Mouse (Mus musculus) cerebellum, postnatal 36 days (tissue): ENCODE measurements around the gene Ano10.
A peak's percentile ranks its signal among the peaks of the same experiment; 100 is the strongest.

Experiments
- DNase-seq, 2 experiments: peaks; one replicate each; pipeline ENCODE4 v3.0.0; 2021 to 2022; ENCODE audit warnings: mixed read lengths in 2 of 2

The Ano10 gene

GRCm38 (mm10) chr9:122152501-122152900 is 141.7 kb downstream of the Ano10 start:
- DNase-seq: no peak

DNA sequence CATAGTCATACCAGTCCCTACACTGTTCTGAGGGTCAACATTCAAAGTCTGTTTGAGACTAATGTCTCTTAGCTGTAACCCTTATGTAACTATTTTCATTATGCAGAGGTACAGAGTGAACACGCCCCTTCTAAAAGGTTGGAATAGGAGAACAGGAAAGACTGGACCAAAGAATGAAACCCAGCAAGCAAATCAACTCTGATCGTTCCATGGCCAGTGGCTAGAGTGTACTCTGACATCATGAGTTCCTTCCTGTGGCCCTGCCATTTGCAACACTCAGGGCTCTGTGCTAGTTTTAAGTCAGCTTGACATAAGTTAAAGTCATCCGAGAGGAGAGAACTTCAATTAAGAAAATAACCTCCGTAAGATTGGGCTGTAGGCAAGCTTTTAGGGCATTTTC is 142.2 kb downstream of the Ano10 start:
- DNase-seq: no peak

DNA sequence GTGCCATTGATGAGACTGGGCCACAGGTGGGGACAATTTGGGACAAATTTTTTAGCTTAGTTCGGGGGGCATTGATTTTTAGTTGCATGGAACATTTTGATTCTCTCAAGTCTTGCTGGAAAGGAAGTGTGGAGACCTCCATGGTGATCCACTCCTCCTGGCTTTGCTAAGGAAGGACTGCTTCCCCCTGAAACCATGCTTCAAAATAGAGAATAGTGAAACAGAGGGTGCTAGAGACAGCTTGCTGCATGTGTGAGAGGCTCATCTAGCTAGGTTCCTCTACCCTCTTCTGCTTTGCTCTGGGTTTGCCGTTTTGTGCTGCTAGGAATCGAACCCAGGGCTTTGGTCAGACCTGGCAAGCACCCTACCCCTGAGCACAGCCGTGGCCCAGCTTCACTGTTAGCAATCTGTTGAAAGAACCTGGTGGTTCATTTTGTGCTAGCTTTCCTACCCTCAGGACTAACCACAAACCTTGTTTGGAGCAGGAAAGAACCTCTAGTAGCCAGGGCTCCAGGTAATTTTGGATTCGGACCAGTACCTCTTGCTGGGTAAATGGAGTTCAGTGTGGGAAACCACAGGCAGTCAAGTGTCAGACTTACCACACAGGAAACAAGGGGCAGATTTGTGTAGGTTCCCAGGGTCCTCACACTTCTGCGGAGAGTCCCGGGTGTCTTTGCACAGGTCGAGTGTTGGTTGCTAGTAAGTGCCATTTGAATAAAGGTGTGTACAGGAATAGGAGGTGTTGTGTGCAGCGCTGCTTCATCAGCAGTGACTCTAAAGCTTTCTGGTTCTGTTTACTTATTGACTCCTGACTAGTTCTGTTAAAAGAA is 144.0 kb downstream of the Ano10 start:
- no peak for DNase-seq

DNA sequence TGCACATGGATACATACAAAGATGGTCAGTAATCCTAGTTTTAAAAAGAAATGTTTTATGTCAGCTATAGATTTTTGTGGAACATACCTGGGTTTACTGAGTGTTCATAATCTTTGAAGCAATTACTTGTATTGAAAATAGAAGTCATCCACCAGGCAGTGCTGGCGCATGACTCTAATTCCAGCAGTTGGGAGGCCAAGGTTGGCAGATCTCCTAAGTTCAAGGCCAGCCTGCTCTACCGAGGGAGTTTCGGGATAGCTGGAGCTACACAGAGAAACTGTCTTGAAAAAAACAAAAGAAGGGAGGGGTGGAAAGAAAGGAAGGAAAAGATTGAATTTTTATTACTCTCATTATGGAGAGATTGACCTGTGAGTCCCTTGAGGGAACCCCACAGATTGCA is 145.9 kb downstream of the Ano10 start:
- no peak for DNase-seq

DNA sequence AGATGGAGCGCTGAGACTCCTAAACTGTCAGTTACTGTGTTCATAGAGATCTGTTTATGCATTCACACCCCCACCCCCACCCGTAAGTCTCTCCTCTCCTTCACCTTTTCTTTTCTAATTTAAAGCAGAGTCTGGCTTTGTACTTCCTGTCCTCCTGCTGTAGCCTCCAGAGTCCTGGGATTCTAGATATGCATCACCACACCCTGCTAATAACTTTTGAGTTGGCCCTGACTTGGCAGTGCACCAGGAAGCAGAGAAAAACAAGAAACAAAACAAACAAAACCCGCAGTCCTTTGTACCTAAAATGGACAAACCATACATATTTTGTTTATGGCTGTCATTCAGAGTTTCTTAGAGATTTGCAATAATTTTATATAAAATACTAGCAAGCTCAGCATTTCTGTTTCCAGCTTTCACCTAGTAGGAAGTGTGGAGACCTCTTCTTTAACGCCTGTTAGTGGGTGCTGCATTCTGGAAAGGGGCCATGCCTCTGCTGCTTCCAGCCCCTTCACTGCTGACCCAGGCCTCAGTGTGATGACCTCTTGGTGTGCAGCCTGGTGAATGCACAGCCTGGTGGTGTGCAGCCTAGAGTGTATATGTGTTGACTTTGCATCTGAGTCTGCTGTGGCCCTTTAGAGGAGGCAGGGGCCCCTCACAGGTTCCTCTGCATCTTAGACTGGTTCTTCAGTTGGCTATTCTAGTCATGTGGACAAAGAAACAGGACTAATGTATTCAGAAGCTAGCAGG is 147.9 kb downstream of the Ano10 start:
- DNase-seq: no peak

DNA sequence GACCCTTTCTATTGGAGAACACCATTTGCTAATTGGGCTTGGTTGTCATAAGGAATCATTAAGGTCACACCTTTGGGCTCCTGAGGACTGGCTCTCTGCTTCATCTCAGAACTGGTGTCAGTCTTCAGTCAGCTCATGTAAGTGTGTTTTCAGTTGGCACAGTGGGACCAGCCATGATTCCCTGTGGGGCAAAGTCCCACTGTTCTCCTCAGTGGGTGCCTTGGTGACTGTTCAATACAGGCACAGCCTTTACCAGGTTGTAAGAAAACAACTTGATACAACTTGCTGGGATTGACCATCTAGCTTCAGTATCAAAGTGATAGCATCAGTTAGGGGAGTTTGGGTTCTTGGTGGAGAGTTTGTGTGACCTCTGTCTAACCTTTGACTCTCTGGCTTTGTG is 148.5 kb downstream of the Ano10 start:
- DNase-seq: no peak

DNA sequence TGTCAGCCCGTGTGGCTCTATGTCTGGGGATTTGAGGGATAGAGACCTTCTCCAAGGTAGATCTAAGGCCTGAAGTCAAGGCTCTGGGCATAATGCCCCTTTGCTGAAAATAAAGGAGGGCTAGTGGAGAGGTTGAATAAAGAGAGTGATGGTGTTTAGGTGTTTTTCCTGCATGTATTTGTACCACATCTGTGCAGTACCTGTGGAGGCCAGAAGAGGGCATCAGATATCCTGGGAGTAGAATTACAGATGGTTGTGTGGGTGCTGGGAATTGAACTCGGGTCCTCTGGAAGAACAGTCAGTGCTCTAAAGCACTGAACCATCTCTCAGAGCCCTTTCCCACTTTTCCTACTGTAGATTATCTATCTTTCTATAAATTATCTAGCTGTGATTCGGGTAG is 149.4 kb downstream of the Ano10 start:
- DNase-seq: no peak

DNA sequence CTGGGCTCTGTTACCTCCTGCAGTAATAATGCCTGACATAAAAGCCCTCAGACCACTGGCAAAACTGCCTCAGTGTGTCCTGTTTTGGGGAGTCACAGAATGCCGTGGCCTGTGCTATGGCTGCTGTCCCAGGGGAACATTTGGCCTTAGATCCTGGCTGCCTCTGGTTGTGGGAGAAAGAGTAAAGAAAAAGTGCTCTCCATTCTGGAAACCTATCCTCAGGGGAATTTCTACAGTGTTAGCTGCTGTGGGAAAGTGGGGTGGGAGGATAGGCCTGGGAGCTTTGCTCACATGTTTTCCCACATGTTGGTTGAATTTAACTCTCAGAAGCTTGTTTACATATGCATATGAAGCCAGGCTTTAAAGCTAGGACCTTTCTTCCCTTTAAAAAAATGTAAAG is 151.0 kb downstream of the Ano10 start:
- no peak for DNase-seq

DNA sequence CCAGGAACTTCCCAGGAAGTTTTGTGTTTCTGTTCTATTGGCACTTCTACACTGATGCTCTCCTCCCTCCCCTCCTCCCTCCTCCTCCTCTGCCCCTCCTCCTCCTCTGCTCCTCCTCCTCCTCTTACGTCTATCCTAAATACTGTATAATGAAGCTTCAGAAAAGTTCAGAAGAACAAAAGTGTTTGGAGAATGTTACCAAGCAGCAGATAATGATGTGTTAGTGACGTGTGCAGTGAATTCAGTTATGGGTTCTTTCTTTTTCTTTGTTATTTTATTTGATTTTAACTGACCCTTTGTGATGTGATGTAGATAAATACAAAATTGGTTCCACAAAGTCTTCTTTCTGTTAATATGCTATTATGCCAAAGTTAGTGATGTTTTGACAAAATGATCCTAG is 155.0 kb downstream of the Ano10 start:
- DNase-seq: no peak

DNA sequence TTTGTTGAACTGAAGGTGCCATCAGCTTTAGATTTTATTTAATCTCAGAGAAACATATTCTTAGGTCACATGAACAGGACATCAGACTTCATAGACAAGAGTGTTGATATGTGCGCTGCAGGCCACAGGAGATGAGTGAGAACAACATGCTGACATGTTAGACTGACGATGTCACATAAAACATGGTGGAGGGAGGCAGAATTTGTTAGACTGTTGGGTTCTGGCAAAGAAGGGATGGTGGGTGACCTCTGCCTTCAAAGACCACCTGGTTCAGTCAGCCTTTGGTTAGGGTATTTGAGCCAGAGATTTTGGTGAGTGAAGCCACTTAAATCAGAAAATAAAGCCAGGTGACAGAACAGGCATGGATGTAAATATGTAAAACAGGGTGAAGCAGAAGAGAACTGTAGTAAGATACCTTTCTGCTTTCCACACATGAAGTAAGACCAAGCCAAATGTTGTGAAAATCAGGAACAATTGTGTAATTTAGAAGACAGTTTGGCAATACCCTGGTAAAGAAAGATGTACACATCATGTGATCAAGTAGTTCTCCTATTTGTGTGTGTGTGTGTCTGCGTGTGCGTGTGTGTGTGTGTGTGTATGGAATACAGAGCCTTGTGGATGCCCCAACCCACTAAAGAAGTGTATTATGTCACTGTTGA is 155.7 kb downstream of the Ano10 start:
- DNase-seq: no peak

GRCm38 (mm10) chr9:122137960-122138359 is 156.3 kb downstream of the Ano10 start:
- DNase-seq: no peak

DNA sequence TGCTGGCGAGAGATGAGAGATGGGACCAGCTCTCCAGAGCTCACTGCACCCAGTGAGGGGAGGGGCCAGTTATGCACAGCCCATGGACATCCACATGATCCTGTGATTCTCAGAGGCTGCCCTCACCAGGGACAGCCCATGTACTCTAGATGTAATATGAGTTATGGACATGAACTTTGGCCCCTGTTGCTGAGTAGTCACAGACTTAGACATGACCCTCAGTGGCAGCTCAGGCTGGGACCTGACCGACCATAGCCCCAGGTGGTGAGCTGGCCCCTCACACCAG is 158.4 kb downstream of the Ano10 start:
- no peak for DNase-seq

DNA sequence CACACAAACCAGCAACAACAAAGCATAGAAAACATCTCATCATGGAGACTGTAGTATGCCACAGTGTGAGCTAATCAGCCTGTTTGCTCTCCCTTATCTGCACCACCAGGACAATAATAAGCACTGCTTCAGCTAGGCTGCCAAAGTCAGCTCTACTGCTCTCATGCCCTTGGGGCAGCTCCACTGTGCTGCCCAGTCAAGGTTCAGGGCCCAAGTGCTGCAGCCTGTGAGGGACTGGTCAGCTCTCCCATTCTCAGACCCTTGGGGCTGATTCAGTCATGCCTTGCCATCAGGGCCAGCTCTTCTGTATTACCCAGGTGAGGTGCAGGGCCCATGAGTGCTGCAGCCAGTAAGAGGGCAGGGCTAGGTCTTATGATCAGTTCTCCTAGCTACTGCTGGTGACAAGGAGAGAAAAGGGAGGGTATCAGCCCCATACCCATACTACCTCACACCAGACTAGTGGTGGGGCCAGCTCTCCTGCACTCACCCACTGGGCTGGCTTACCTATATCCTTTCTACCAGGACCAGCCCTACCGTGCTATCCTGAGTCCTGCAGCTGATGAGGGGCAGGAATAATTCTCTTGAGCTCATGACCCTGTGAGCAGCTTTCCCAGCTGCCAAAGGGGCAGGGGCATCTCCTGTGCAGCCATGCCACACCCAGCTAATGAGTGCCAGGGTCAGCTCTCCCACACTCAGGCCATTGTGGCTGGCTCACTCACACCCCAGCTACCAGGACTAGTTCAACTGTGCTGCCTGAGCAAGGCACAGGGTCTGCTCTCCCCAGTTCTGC is 158.9 kb downstream of the Ano10 start:
- DNase-seq: no peak

- no peak for DNase-seq
Measured at GRCm38 (mm10) chr9:122132145-122132544, 162.1 kb downstream of the Ano10 start.

DNA sequence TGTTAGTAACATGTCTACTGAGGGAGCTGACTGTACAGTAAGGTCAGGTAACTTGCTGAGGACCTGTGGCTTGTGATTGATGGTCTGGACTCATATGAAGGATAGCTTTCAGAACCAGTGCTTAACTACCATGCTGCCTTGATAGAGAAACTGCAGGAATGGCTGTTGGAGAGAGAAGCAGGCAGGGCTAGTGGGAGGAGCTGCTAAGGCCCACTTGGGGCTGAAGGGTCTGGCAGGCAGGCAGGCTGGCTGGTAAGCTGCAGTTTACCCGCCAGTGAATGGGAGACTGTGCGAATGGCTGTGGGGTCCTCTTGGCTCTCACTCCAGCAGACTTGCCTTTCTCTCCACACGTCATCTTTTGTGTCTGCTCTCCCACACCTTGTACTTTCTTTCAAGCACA is 163.6 kb downstream of the Ano10 start:
- peak in 1 of 2 experiments; percentile 16 for DNase-seq

GRCm38 (mm10) chr9:122128686-122129085 is 165.5 kb downstream of the Ano10 start:
- DNase-seq: no peak

GRCm38 (mm10) chr9:122127271-122127785 is 166.9 kb downstream of the Ano10 start:
- DNase-seq: no peak

DNA sequence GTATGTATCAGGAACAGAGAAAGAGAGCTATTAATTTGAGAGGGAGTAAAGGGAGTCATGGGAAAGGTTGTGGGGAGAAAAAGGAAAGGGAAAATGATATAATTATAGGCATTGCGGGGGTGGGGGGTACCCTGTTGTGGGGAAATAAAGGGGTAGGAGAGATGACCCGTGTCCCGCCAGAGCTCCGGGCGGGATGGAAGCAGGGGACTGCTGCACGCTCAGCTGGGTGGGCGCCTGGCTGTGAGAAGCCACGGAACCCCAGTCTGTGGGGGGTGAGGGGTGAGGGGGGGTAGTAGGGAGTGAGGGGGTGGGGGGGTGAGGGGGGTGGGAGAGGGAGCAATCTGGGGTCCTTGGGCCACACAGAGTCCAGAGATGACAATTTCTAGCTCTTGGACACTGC is 167.4 kb downstream of the Ano10 start:
- DNase-seq: no peak
